ENCODE assay signal across 9 mouse cellular contexts in the genomic region with DNA sequence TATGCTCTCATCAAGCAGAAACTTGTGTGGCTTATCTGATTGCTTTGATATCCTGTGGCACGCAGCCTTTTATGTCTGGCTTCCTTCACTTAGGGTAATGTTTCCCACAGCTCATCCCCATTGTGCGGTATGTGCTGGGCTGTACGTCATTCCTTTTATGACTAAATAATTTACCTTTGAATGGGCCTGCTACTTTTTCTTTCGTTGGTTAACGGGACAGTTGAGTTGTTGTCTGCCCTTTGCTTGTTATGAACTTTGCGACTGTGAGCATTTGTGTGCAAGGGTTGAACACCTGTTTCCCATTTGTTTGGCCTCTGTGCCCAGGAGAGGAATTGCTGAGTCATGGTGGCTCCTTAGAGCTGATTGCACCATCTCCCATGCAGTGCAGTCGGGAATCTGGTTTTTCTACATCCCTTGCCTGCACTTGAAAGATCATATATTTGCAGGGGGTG. TPM values are rescaled to one million over a fixed set of nuclear protein-coding genes. Genes with fewer than 3 reads are reported as not detected.
DNase-seq lines count a peak whose midpoint lies in the region; ATAC-seq and TF ChIP-seq lines count a peak whose summit lies in the region.
"Had no signal": no experiment of that assay in that cellular context is flagged by ENCODE, and none has a peak within 500 bp of the region (broad histone marks: within the 10 kb centered on the region; RNA-seq: fewer than 3 reads in every experiment).

No protein-coding gene starts in this region.

- intact Hi-C loops in left cerebral cortex, postnatal 36 days (cut with DNase I) = no loop called here

- ATAC-seq in intestine, embryonic 15.5 days = 0 out of 2 replicates have a peak, but pooled peaks have one; percentile 15
- no peak for ATAC-seq in intestine, embryonic 16.5 days
- no peak for ATAC-seq in embryonic facial prominence, embryonic 15.5 days (ENCODE audit: insufficient number of reproducible peaks, low FRiP score, low TSS enrichment, low read depth)
- ATAC-seq in lung, embryonic 16.5 days (ENCODE audit: low read depth) = peak; percentile 9; the same call in 1 of the 2 replicates
- ATAC-seq in forebrain, embryonic 12.5 days (ENCODE audit: low FRiP score) = no peak

- 46% methylated on average over 7 of the region's 7 CpGs for WGBS in intestine, embryonic 15.5 days
- WGBS in intestine, embryonic 16.5 days = 47% methylated on average over 7 of the region's 7 CpGs
- 12% methylated on average over 7 of the region's 7 CpGs for WGBS in embryonic facial prominence, embryonic 15.5 days
- 47% methylated on average over 7 of the region's 7 CpGs for whole genome bisulfite sequencing in lung, embryonic 16.5 days
- WGBS in forebrain, embryonic 12.5 days = 58% methylated on average over 7 of the region's 7 CpGs

- H3K4me2 ChIP-seq in intestine, embryonic 15.5 days (replicated peaks) = no peak overlapping the region
- H3K4me2 ChIP-seq in intestine, embryonic 16.5 days (ENCODE audit: low read depth, low read length) = no peak overlapping the region
- no peak overlapping the region for H3K4me2 ChIP-seq in embryonic facial prominence, embryonic 15.5 days (replicated peaks)
- no peak overlapping the region for H3K4me2 ChIP-seq in lung, embryonic 16.5 days (ENCODE audit: low read depth, low read length)
- H3K4me2 ChIP-seq in forebrain, embryonic 12.5 days = no peak overlapping the region

- no peak for DNase-seq in left cerebral cortex, postnatal 36 days (ENCODE audit: low spot score in 2 of 2)
- DNase-seq in B cell, adult 2 months = no peak
- DNase-seq: heart, adult 2 months had no signal

- no peaks in the 10 kb centered on the region for H3K9me3 ChIP-seq in intestine, embryonic 15.5 days
- H3K9me3 ChIP-seq in intestine, embryonic 16.5 days (ENCODE audit: control insufficient read depth, low read length) = no peaks in the 10 kb centered on the region
- H3K9me3 ChIP-seq in E14TG2a.4 (ENCODE audit: low read length) = peaks cover 10% of the 10 kb centered on the region; the same call in 1 of the 2 replicates
- no peaks in the 10 kb centered on the region for H3K9me3 ChIP-seq in embryonic facial prominence, embryonic 15.5 days (replicated peaks)
- H3K9me3 ChIP-seq in lung, embryonic 16.5 days (ENCODE audit: control insufficient read depth, low read length) = no peaks in the 10 kb centered on the region
- H3K9me3 ChIP-seq in forebrain, embryonic 12.5 days = no peaks in the 10 kb centered on the region

- no peak overlapping the region for H3K27ac ChIP-seq in intestine, embryonic 15.5 days
- no peak overlapping the region for H3K27ac ChIP-seq in intestine, embryonic 16.5 days (ENCODE audit: low read length)
- H3K27ac ChIP-seq in embryonic facial prominence, embryonic 15.5 days (replicated peaks) = peak overlapping the region; percentile 34
- H3K27ac ChIP-seq in lung, embryonic 16.5 days (ENCODE audit: low read length) = peak overlapping the region; percentile 63; the same call in 1 of the 2 replicates
- no peak overlapping the region for H3K27ac ChIP-seq in forebrain, embryonic 12.5 days
- H3K27ac ChIP-seq: heart, adult 2 months had no signal

- H3K36me3 ChIP-seq in intestine, embryonic 15.5 days = peaks cover 10% of the 10 kb centered on the region; the same call in 1 of the 2 replicates
- no peaks in the 10 kb centered on the region; the same call in 1 of the 2 replicates for H3K36me3 ChIP-seq in intestine, embryonic 16.5 days (ENCODE audit: control insufficient read depth, insufficient read depth, low read length)
- H3K36me3 ChIP-seq in E14TG2a.4 (ENCODE audit: insufficient read depth, low read length) = peaks cover 38% of the 10 kb centered on the region
- H3K36me3 ChIP-seq in embryonic facial prominence, embryonic 15.5 days = 0 out of 2 replicates have a peak, but pooled peaks cover 5% of the 10 kb centered on the region
- H3K36me3 ChIP-seq in lung, embryonic 16.5 days (ENCODE audit: control insufficient read depth, insufficient read depth, low read length) = no peaks in the 10 kb centered on the region
- peaks cover 51% of the 10 kb centered on the region for H3K36me3 ChIP-seq in forebrain, embryonic 12.5 days (replicated peaks)

- no peak overlapping the region for H3K9ac ChIP-seq in intestine, embryonic 15.5 days
- H3K9ac ChIP-seq in intestine, embryonic 16.5 days (ENCODE audit: low read depth, low read length) = no peak overlapping the region
- H3K9ac ChIP-seq in embryonic facial prominence, embryonic 15.5 days = no peak overlapping the region
- no peak overlapping the region for H3K9ac ChIP-seq in lung, embryonic 16.5 days (ENCODE audit: low read length)
- no peak overlapping the region for H3K9ac ChIP-seq in forebrain, embryonic 12.5 days

- H3K27me3 ChIP-seq in intestine, embryonic 15.5 days (replicated peaks) = peaks cover 6% of the 10 kb centered on the region; the same call in 1 of the 2 replicates
- no peaks in the 10 kb centered on the region for H3K27me3 ChIP-seq in intestine, embryonic 16.5 days (replicated peaks; ENCODE audit: control insufficient read depth, insufficient read depth, low read length)
- H3K27me3 ChIP-seq in E14TG2a.4 (ENCODE audit: insufficient read depth, low read length) = peaks cover 3% of the 10 kb centered on the region; the same call in 1 of the 2 replicates
- peaks cover 10% of the 10 kb centered on the region for H3K27me3 ChIP-seq in embryonic facial prominence, embryonic 15.5 days
- peaks cover 7% of the 10 kb centered on the region; the same call in 1 of the 2 replicates for H3K27me3 ChIP-seq in lung, embryonic 16.5 days (ENCODE audit: control insufficient read depth, insufficient read depth, low read depth, low read length)
- peaks cover 8% of the 10 kb centered on the region; the same call in 1 of the 2 replicates for H3K27me3 ChIP-seq in forebrain, embryonic 12.5 days

- peaks cover 22% of the 10 kb centered on the region for H3K4me1 ChIP-seq in intestine, embryonic 15.5 days (replicated peaks)
- H3K4me1 ChIP-seq in intestine, embryonic 16.5 days (ENCODE audit: control insufficient read depth, insufficient read depth, low read length) = peaks cover 10% of the 10 kb centered on the region
- peaks cover 81% of the 10 kb centered on the region for H3K4me1 ChIP-seq in E14TG2a.4 (replicated peaks; ENCODE audit: low read depth, low read length)
- H3K4me1 ChIP-seq in embryonic facial prominence, embryonic 15.5 days = peaks cover 31% of the 10 kb centered on the region
- peaks cover 21% of the 10 kb centered on the region for H3K4me1 ChIP-seq in lung, embryonic 16.5 days (replicated peaks; ENCODE audit: control insufficient read depth, insufficient read depth, low read length)
- peaks cover 25% of the 10 kb centered on the region for H3K4me1 ChIP-seq in forebrain, embryonic 12.5 days

- H3K4me3 ChIP-seq in intestine, embryonic 15.5 days (replicated peaks) = no peak overlapping the region
- H3K4me3 ChIP-seq in intestine, embryonic 16.5 days (ENCODE audit: low read length) = no peak overlapping the region
- peak overlapping the region; percentile 52 for H3K4me3 ChIP-seq in E14TG2a.4 (replicated peaks; ENCODE audit: low read length)
- no peak overlapping the region for H3K4me3 ChIP-seq in embryonic facial prominence, embryonic 15.5 days (replicated peaks)
- H3K4me3 ChIP-seq in lung, embryonic 16.5 days (ENCODE audit: low read length) = no peak overlapping the region
- no peak overlapping the region for H3K4me3 ChIP-seq in forebrain, embryonic 12.5 days (replicated peaks)
- H3K4me3 ChIP-seq: heart, adult 2 months had no signal

- no peak for TF ChIP-seq CTCF in E14TG2a.4 (conservative IDR thresholded peaks at IDR 0.05; ENCODE audit: low read length)

RNA-seq across cellular contexts. Expression of a gene that starts 4.1 kb away (rescaled TPM):
- 21.9 and 22.7 TPM in 2 replicates for polyA plus RNA-seq in intestine, embryonic 15.5 days (2015; fragmentation: Nextera tagmentation; extraction: Ambion mirVana)
- 20.6 and 22.9 TPM in 2 replicates for polyA plus RNA-seq in intestine, embryonic 16.5 days (2015; fragmentation: Nextera tagmentation; extraction: Ambion mirVana)
- 21.5 and 22.5 TPM in 2 replicates for polyA plus RNA-seq in embryonic facial prominence, embryonic 15.5 days (2015; fragmentation: Nextera tagmentation; extraction: Ambion mirVana)
- 32.5 and 37.7 TPM in 2 replicates for polyA plus RNA-seq in lung, embryonic 16.5 days (2015; fragmentation: Nextera tagmentation; extraction: Ambion mirVana)
- 39.6 and 43.1 TPM in 2 replicates for polyA plus RNA-seq in forebrain, embryonic 12.5 days (2016; fragmentation: Nextera tagmentation; extraction: Ambion mirVana)
- total RNA-seq in left cerebral cortex, postnatal 36 days (2021) = 100 to 1,000 TPM; 102 to 119 TPM

RNA-seq across cellular contexts. Expression of a gene that starts 14.6 kb away (rescaled TPM):
- polyA plus RNA-seq in intestine, embryonic 15.5 days (2015; fragmentation: Nextera tagmentation; extraction: Ambion mirVana) = 0.43 and 0.45 TPM in 2 replicates
- polyA plus RNA-seq in intestine, embryonic 16.5 days (2015; fragmentation: Nextera tagmentation; extraction: Ambion mirVana) = 0.22 and 0.42 TPM in 2 replicates
- polyA plus RNA-seq in embryonic facial prominence, embryonic 15.5 days (2015; fragmentation: Nextera tagmentation; extraction: Ambion mirVana) = 1.6 and 2.0 TPM in 2 replicates
- polyA plus RNA-seq in lung, embryonic 16.5 days (2015; fragmentation: Nextera tagmentation; extraction: Ambion mirVana) = 0.11 and 0.19 TPM in 2 replicates
- polyA plus RNA-seq in forebrain, embryonic 12.5 days (2016; fragmentation: Nextera tagmentation; extraction: Ambion mirVana) = 2.3 and 2.4 TPM in 2 replicates
- total RNA-seq in left cerebral cortex, postnatal 36 days (2021) = 10 to 100 TPM; 59.4 to 59.9 TPM
- total RNA-seq: heart, adult 2 months had no signal
- polyA plus RNA-seq: heart, adult 2 months had no signal

RNA-seq across cellular contexts. Expression of a gene that starts 15.9 kb away (rescaled TPM):
- polyA plus RNA-seq in intestine, embryonic 15.5 days (2015; fragmentation: Nextera tagmentation; extraction: Ambion mirVana) = 26.6 and 27.2 TPM in 2 replicates
- polyA plus RNA-seq in intestine, embryonic 16.5 days (2015; fragmentation: Nextera tagmentation; extraction: Ambion mirVana) = 34.6 and 38.0 TPM in 2 replicates
- 34.3 and 37.5 TPM in 2 replicates for polyA plus RNA-seq in embryonic facial prominence, embryonic 15.5 days (2015; fragmentation: Nextera tagmentation; extraction: Ambion mirVana)
- polyA plus RNA-seq in lung, embryonic 16.5 days (2015; fragmentation: Nextera tagmentation; extraction: Ambion mirVana) = 26.7 and 28.3 TPM in 2 replicates
- 1.6 and 2.2 TPM in 2 replicates for polyA plus RNA-seq in forebrain, embryonic 12.5 days (2016; fragmentation: Nextera tagmentation; extraction: Ambion mirVana)
- 1 to 10 TPM; 4.7 to 5.3 TPM for total RNA-seq in left cerebral cortex, postnatal 36 days (2021)

RNA-seq across cellular contexts. Expression of a gene that starts 28.9 kb away (rescaled TPM):
- polyA plus RNA-seq in intestine, embryonic 15.5 days (2015; fragmentation: Nextera tagmentation; extraction: Ambion mirVana) = 7.8 and 8.4 TPM in 2 replicates
- 7.7 and 9.5 TPM in 2 replicates for polyA plus RNA-seq in intestine, embryonic 16.5 days (2015; fragmentation: Nextera tagmentation; extraction: Ambion mirVana)
- polyA plus RNA-seq in embryonic facial prominence, embryonic 15.5 days (2015; fragmentation: Nextera tagmentation; extraction: Ambion mirVana) = 11.7 and 12.2 TPM in 2 replicates
- 25.8 and 28.2 TPM in 2 replicates for polyA plus RNA-seq in lung, embryonic 16.5 days (2015; fragmentation: Nextera tagmentation; extraction: Ambion mirVana)
- polyA plus RNA-seq in forebrain, embryonic 12.5 days (2016; fragmentation: Nextera tagmentation; extraction: Ambion mirVana) = 0.46 and 0.55 TPM in 2 replicates
- total RNA-seq in left cerebral cortex, postnatal 36 days (2021) = under 1 TPM; 0.54 to 0.57 TPM

RNA-seq across cellular contexts. Expression of a gene that starts 44.3 kb away (rescaled TPM):
- polyA plus RNA-seq in intestine, embryonic 15.5 days (2015; fragmentation: Nextera tagmentation; extraction: Ambion mirVana) = 84.2 and 88.3 TPM in 2 replicates
- polyA plus RNA-seq in intestine, embryonic 16.5 days (2015; fragmentation: Nextera tagmentation; extraction: Ambion mirVana) = 93.1 and 94.5 TPM in 2 replicates
- 101 and 103 TPM in 2 replicates for polyA plus RNA-seq in embryonic facial prominence, embryonic 15.5 days (2015; fragmentation: Nextera tagmentation; extraction: Ambion mirVana)
- 108 and 110 TPM in 2 replicates for polyA plus RNA-seq in lung, embryonic 16.5 days (2015; fragmentation: Nextera tagmentation; extraction: Ambion mirVana)
- 77.4 and 78.5 TPM in 2 replicates for polyA plus RNA-seq in forebrain, embryonic 12.5 days (2016; fragmentation: Nextera tagmentation; extraction: Ambion mirVana)
- 10 to 100 TPM; 71.7 to 81.1 TPM for total RNA-seq in left cerebral cortex, postnatal 36 days (2021)

Comparison
In these comparisons a context has a peak if more than half of its experiments do, and no peak if none do; other contexts are left out.
1. ATAC-seq: peak in intestine, embryonic 15.5 days (single experiment) and lung, embryonic 16.5 days (single experiment); none in intestine, embryonic 16.5 days (single experiment), embryonic facial prominence, embryonic 15.5 days (single experiment) and forebrain, embryonic 12.5 days (single experiment).
2. H3K27ac ChIP-seq: peak in embryonic facial prominence, embryonic 15.5 days (single experiment) and lung, embryonic 16.5 days (single experiment); none in intestine, embryonic 15.5 days (single experiment), intestine, embryonic 16.5 days (single experiment) and forebrain, embryonic 12.5 days (single experiment).